Mouse (Mus musculus) gastrocnemius, postnatal 25 days (tissue): ENCODE results near the gene Trip10. TPM values are rescaled to one million over a fixed set of nuclear protein-coding genes. Genes with fewer than 3 reads are reported as not detected.

Experiments
- DNase-seq: peaks from one replicate; pipeline ENCODE4 v3.0.0; 2022
- microRNA-seq, 2 experiments: library from miRNA; unstranded; fragments of <30 nt; microRNA quantifications; one replicate each; pipeline ENCODE4 v1.2.0; 2021; ENCODE audit warnings: borderline replicate concordance in 2 of 2
- total RNA-seq, 2 experiments: library from RNA; stranded (reverse); gene quantifications; 1 replicate in 1 of 2; 2 replicates in 1 of 2; pipeline ENCODE4 v1.2.3; 2021

Trip10 gene
- total RNA-seq, 2 experiments from 2014 or later = 132 to 134 TPM

DNA sequence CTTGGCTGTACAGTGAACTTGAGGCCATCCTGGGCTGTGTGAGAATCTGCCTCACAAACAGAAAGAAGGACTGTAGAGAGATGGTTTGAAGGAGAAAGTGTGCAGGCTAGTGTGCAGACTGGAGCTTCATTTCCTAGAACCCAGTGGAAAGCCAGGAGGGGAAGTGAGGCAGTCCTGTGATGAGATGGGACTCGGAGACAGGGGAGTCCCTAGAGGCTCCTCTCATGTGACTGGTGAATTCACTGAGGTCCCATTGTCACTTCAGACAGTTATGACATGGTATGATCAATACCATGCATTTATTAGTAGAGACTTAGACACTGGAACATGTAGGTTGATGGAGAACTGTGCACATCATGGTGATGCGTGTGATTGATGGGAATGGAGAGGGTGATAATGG lies 43.0 kb downstream of the Trip10 start:
- DNase-seq = no peak

DNA sequence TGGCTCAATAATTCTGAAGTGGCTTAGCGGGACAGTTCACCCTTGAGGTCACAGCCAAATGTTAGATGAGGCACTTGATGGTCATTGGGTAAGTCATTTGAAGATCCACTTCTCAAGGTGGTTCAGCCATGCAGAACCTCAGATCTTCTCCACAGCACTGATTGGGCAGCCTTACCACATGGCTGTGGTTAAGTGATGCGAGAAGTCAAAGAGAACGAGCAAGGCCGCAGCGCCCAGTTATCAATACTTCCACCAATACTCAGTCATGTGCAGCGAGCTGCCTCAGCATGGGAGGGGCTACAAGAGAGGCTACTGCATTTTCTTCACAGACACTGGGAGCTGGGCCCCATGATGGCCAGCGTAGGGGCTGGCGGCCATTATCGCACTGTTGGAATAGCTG lies 43.7 kb downstream of the Trip10 start:
- DNase-seq = no peak

DNA sequence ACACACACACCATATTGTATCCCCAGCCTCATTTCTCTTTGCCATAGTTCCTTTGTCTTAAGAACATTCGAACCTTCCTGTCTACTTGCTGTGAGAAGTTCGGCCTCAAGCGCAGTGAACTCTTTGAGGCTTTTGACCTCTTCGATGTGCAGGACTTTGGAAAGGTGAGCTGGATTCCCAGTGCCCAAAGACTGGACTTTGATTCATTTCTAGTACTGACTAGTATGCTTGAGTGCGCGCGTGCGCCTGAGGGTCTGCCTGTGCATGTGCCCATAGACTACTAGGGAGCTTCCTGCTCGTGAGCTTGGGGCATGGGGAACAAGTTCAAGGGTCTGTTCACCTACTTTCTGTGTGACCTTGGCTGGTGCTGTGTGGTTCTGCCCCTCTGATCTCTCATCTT lies 46.7 kb downstream of the Trip10 start:
- DNase-seq = no peak

DNA sequence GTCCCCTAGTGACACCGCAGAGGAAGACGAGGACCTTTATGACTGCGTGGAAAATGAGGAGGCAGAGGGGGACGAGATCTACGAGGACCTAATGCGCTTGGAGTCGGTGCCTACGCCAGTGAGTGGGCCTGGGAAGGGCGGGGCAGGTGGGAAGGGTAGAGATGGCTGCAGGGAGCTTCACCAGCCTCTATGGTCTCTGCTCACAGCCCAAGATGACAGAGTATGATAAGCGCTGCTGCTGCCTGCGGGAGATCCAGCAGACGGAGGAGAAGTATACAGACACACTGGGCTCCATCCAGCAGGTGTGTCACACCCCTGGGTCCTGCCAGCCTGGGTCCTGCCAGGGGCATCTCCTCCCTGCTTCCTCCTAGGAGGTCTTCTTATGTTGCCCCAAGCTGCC lies 47.8 kb downstream of the Trip10 start:
- DNase-seq = no peak

DNA sequence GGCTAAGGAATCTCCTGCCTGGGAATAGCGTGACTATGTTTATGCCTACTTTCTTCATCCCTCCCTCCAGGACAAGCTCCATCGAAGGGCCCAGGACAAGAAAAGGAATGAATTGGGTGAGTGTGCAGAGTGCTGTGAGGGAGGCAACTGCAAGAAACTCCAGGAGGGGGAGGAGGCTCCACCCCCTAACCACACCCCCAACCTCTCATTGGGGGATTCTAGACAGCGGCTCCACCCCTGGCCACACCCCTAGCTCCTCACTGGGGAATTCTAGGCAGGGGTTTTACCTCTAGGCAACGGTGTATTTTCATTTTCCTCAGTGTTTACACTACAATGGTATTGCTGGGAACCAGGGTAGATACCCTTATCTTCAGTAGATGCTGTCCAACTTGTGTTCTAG lies 56.3 kb downstream of the Trip10 start:
- DNase-seq = no peak

DNA sequence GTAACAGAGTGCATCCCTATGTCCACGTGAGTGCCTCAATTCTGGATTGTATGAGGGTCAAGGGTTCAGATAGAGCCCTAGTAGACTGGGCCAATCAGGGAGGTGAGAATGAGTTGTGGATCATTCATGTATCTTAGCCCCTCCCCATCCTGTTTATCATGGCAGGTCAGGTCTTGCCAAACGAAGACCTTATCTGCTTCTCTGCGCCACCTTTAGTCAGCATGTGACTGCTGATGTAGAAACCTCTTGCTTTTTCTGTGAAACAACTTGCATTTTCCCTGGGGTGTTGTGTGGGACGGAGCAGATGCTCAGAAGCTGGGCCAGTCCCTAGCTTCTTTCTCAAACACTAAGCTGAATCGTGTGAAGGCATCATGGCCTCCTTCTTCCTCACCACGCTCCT lies 57.8 kb downstream of the Trip10 start:
- no peak for DNase-seq

DNA sequence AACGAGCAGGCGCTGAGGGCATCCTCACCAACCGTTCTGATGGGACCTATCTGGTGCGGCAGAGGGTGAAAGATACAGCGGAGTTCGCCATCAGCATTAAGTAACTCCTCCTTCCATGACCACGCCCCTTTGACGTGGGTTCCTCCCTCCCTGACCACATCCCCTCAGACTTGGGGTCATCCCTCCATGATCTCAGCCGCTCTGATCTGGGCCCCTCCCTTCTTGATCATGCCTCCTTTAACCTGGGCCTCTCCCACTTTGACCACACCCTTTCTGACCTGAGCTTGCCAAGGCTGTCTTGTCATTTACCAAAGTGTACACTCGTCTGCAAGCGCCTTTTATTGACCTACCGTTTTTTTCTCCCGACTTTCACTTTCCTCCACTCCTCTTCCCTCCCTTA lies 62.5 kb downstream of the Trip10 start:
- DNase-seq = no peak

Small RNAs within 50 kb of the gene (microRNA-seq; reads per million reads assigned to microRNA genes)
- 0 reads per million in 2 experiments for gene Mir6978

Other genes starting within 250 kb of the Trip10 start
- gene Pspn, start 249.4 kb upstream of the Trip10 start, total RNA-seq = not detected
- 10 to 100 TPM; 16.1 to 18.7 TPM for gene Gtf2f1, start 238.2 kb upstream of the Trip10 start, total RNA-seq
- not detected for gene Gm17949, start 238.0 kb upstream of the Trip10 start, total RNA-seq
- gene Khsrp, start 217.9 kb upstream of the Trip10 start, total RNA-seq = 10 to 100 TPM; 23.4 to 24.1 TPM
- gene Slc25a41, start 207.8 kb upstream of the Trip10 start, total RNA-seq = not detected
- under 1 TPM; 0.77 to 0.99 TPM for gene Crb3, start 190.3 kb upstream of the Trip10 start, total RNA-seq
- 10 to 100 TPM; 35.8 to 48.9 TPM for gene Slc25a23, start 189.6 kb upstream of the Trip10 start, total RNA-seq
- gene Dennd1c, start 170.9 kb upstream of the Trip10 start, total RNA-seq = 1 to 10 TPM in 1 of 2 experiments, under 1 TPM in 1; 0.31 to 1.2 TPM
- 1 to 10 TPM; 1.1 to 1.3 TPM for gene Tubb4a, start 161.7 kb upstream of the Trip10 start, total RNA-seq
- under 1 TPM; 0.27 to 0.41 TPM for gene Tnfsf9, start 144.1 kb upstream of the Trip10 start, total RNA-seq
- gene Cd70, start 99.7 kb upstream of the Trip10 start, total RNA-seq = not detected
- not detected for gene Tnfsf14, start 55.3 kb upstream of the Trip10 start, total RNA-seq
- 10 to 100 TPM in 1 of 2 experiments, 1 to 10 TPM in 1; 2.5 to 26.2 TPM for gene C3, start 21.3 kb upstream of the Trip10 start, total RNA-seq
- 10 to 100 TPM; 20.7 to 22.7 TPM for gene Gpr108, start 1.0 kb upstream of the Trip10 start, total RNA-seq
- gene Vav1, start 29.6 kb downstream of the Trip10 start, total RNA-seq = under 1 TPM; 0.33 to 0.56 TPM
- gene Adgre1, start 109.2 kb downstream of the Trip10 start, total RNA-seq = 1 to 10 TPM; 1.8 to 2.8 TPM